Mouse (Mus musculus) layer of hippocampus, adult 8-10 months (tissue): ENCODE measurements around the gene Rpl32. TPM values are rescaled to one million over a fixed set of nuclear protein-coding genes. Genes with fewer than 3 reads are reported as not detected.

Experiments used
- DNase-seq, 2 experiments: peaks; one replicate each; pipeline ENCODE4 v3.0.0; 2022; ENCODE audit warnings: low spot score in 2 of 2
- microRNA-seq, 2 experiments: library from miRNA; unstranded; fragments of <30 nt; microRNA quantifications; one replicate each; pipeline ENCODE4 v1.2.0; 2022
- total RNA-seq, 4 experiments: library from RNA; stranded (reverse); gene quantifications; 2 replicates each; pipeline ENCODE4 v1.2.4; 2022

Rpl32 gene
- total RNA-seq, 4 experiments from 2014 or later: 486 to 663 (median 564) TPM

DNA sequence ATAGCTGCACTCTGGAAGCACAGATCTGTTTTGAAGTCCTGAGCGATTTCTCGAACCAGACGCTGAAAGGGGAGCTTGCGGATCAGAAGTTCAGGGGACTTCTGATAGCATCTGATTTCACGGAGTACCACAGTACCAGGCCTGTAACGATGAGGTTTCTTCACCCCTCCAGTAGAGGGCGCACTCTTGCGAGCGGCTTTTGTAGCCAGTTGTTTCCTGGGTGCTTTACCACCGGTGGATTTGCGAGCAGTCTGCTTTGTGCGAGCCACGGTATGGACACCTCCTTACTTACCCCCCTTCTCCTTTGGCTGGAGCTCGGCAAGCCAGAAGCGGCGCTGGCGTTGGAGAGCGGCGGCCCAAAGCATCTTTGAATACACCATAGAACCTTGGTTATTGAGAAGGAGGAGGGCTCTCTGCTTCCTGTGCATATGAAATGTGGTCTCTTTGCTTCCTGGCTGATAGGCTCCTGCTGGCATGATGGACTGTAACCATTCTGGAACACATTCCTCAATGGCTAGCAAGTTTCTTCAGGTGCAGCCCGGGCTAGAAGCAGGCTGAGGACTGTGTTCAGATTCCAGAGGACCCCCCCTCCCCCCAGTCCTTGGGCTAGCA is 38.4 kb downstream of the Rpl32 start:
- no peak for DNase-seq

DNA sequence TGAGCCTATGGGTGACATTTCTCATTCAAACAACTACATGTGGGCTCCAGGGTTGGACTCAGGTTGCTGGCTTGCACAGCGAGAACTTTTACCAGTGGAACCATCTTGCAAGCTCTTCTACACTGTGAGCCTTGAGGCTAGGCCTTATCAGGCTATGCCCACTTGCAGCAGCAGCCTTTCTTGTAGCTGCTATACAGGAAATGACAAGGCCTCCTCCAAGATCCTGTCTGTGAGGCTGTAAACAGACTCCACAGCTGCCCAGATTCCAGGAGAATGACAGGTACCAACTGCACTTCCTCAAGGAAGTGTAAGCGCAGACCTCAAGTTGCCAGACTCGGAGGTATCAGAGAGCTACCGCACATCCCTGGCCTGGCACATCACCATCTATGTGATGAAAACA is 40.3 kb downstream of the Rpl32 start:
- no peak for DNase-seq

DNA sequence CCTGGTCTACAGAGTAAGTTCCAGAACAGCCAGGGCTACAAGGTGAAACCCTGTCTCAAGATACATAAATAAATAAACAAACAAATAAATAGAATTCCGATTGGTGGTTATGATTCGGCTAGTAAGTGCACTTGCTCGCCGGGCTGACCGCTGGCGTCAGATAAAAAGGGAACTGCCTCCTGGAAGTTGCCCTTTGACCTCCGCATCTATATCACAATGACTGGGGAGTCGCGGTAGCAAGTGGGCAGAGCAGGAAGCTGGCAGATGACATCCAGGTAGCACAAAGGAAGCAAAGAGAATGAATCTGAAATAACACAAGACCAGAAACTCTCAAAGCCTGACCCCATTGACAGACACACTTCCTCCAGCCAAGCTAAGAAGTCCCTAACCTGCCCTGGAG is 41.2 kb downstream of the Rpl32 start:
- no peak for DNase-seq

DNA sequence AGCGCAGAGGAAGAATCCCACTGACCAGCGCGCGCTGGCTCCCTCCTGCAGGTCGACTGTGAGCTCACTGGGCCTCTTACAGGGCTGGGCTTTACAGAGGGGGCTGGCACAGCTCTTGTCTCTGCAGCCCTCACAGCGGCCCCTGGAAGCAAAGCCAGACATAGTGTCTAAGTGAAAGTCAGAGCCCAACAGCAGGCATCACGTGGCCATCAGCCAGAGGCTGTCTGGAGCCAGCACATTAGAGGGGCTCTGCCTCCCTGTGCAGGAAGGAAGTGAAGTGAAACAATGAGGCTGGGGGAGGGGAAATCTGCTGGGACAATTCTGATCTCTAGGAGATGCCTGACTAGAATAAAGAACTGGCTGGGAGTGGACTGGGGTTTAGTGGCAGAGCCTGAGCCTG is 44.4 kb downstream of the Rpl32 start:
- DNase-seq: no peak

DNA sequence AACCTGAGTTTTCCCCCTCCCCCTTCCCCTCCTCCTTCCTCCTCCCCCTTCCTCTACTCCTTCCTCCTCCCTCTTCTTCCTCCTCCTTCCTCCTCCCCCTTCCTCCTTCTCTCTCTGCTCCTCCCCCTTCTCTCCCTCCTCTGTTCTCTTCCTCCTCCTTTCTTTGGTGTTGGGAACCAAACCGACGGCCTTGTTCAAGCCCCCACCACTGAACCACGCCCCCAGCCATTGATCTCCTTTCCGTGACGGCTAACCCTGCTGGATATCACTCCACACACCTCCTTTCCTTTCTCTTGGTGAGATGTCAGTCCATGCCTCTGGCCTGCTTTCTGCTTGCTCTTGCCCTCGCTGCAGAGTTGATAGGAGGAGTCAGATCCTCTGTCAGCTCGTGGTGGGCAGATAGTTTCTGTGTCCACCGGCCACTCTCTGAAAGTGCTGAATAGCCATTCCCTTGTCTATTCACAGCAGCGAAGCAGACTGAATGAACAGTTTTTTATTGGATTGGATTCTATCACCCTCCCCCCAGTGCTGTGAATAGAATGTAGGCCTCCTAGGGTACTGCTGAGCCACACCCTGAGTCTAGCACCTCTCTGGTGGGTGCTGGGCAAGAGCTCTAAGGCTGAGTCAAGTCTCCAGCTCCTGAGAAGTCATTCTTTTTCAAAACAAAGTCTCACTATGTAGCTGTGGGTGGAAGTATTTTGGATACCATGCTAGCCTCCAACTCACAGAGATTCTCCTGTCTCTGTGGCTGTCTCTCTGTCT is 46.4 kb downstream of the Rpl32 start, which contains the start of gene Tmem40:
TSS of gene Tmem40 (minus strand) at position 416 of the 762 bp plus-strand sequence.
- DNase-seq: no peak

DNA sequence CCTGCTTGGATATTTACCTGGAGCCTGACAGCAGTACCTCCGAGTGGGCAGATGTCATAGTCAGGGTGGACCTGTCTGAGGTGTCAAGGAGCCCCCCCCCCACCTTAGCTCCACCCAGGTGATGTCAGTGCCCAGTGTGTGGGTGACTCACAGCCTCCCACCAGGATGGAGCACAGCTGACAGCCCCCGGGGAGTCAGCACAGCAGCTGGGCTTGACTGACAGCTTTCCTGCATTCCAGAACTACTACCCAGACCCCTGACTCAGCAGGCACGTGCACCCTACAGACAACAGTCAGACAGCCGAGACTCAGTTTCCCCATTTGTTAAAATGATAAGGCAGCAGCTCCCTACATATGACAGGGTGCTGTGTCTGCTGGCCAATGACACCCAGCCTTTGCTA is 47.6 kb downstream of the Rpl32 start:
- no peak for DNase-seq

DNA sequence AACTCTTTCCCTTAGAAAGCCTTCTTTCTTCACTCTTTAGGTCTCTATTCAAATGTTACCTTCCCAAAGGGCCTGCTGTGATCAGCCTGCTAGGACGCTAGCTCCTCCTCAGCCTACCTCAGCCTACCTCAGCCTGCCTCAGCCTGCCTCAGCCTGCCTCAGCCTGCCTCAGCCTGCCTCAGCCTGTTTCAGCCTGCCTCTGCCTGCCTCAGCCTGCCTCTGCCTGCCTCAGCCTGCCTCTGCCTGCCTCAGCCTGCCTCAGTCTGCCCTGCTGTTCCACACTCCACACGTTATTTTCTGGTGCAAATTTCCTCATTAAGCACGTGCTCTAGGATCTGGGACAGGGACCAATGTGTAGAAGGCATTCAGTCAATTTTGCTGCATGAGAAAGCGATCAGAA is 48.4 kb downstream of the Rpl32 start:
- DNase-seq: no peak

DNA sequence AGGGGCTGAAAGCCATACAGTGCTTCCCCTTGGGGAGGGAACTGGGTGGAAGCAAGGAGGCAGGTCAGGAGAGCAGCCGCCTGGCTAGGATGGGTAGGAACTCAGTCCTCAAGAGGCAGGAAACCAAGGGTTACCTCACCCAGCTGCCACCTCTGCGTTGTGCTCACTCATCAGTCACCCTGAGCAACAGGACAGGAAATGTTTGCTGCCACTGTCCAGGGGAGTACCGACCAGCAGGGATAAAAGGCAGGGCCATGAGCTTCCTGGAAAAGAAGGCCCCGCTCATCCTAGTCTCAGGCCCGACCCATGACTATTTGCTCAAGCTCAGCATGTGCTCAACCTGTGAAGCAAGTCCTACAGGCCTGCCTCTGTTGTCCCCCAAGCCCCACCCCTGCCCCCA is 49.1 kb downstream of the Rpl32 start:
- no peak for DNase-seq

DNA sequence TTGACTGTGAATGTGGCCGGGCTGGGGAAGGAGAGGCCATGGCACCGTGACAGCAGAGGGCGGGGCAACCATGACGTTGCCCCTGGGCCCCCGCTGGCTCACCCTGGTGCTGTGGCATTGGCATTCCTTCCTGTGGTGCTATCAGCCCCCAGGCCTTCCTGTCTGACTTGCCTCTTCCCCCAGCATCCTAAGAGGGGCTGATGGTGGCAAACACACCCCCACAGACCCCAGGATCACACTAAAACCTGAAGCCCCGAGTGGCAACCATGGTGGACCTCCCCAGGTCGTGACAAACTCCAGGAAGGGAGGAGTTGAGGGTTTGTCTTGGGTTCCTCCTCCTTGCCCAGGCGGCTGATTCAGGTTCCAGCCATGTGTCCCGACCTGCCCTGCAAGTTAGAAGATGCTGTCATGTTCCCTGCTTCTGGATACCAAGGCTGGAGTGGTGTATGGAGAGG is 49.5 kb downstream of the Rpl32 start:
- DNase-seq: no peak

DNA sequence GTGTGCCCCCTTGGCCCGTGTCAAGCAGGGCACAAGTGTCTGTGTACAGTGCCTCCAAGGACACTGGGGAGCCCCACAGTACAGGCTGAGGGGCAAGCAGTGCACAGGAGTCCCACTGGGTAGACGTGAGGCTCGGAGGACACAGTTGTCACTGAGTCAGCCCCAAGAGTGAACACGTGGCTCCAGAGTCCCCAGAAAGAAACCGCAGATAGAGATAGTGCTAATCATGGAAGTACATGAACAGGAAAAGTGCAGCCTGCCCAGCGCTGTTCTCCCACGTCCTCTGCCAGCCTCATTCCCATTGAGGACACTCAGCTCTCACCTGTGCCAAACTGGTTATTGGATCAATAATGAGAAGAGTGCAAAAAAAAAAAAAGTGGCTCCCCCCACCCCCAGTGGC is 53.0 kb downstream of the Rpl32 start:
- no peak for DNase-seq

Small RNAs within 50 kb of the gene (microRNA-seq; reads per million reads assigned to microRNA genes)
- 0 reads per million in 2 experiments for gene Mir7660

Other genes starting within 250 kb of the Rpl32 start
- not detected for gene Mkrn2os, start 216.2 kb downstream of the Rpl32 start, total RNA-seq
- 10 to 100 TPM; 33.8 to 37.8 (median 34.4) TPM for gene Mkrn2, start 206.8 kb downstream of the Rpl32 start, total RNA-seq
- gene Raf1, start 132.1 kb downstream of the Rpl32 start, total RNA-seq: 100 to 1,000 TPM in 1 of 4 experiments, 10 to 100 TPM in 3; 78.9 to 102 (median 84.5) TPM
- under 1 TPM in 3 of 4 experiments, not detected in 1; 0.55 to 0.62 (median 0.59) TPM for gene Tmem40, start 46.3 kb downstream of the Rpl32 start, total RNA-seq
- 1 to 10 TPM; 2.5 to 4.7 (median 3.4) TPM for gene Cand2, start 34.2 kb downstream of the Rpl32 start, total RNA-seq
- 1 to 10 TPM; 4.3 to 5.7 (median 5.4) TPM for gene Efcab12, start 29.7 kb upstream of the Rpl32 start, total RNA-seq
- 1 to 10 TPM; 5.7 to 7.3 (median 6.6) TPM for gene Mbd4, start 44.6 kb upstream of the Rpl32 start, total RNA-seq
- 10 to 100 TPM; 26.3 to 37.8 (median 30.0) TPM for gene Ift122, start 44.7 kb upstream of the Rpl32 start, total RNA-seq
- gene Rho, start 123.0 kb upstream of the Rpl32 start, total RNA-seq: 1 to 10 TPM in 1 of 4 experiments, under 1 TPM in 3; 0.45 to 1.7 (median 0.72) TPM
- gene H1foo, start 136.2 kb upstream of the Rpl32 start, total RNA-seq: not detected
- 10 to 100 TPM; 17.9 to 35.6 (median 31.1) TPM for gene Plxnd1, start 186.3 kb upstream of the Rpl32 start, total RNA-seq